Mouse (Mus musculus): ENCODE results near the gene Ripk1. TPM values are rescaled to one million over a fixed set of nuclear protein-coding genes. Genes with fewer than 3 reads are reported as not detected.

Ripk1 gene
- polyA plus RNA-seq (2015; fragmentation: Nextera tagmentation; extraction: Ambion mirVana) = 16.7 and 19.2 TPM in 2 replicates

- Histone ChIP-seq H3K4me2 (peak within 1 kb of the TSS; percentile 73), H3K27me3 (no peaks in the 10 kb centered on the region), H3K4me3 (peak within 1 kb of the TSS; percentile 100), H3K9ac (peak within 1 kb of the TSS; percentile 89), H3K36me3 (peaks cover 3% of the 10 kb centered on the region; the same call in 1 of the 2 replicates), H3K27ac (peak within 1 kb of the TSS; percentile 94), H3K9me3 (no peaks in the 10 kb centered on the region), H3K4me1 (peaks cover 6% of the 10 kb centered on the region)
- under 1% methylated on average over 90 of the region's 92 CpGs for WGBS
- peak; percentile 97 for ATAC-seq (ENCODE audit: insufficient number of reproducible peaks, low FRiP score, low TSS enrichment, low read depth)
Observed at GRCm38 (mm10) chr13:34002058-34003006, at the start of gene Ripk1, which contains the start of gene Serpinb6a. Ripk1 (plus strand) TSS chr13:34002363. Serpinb6a (minus strand) TSS chr13:34002794.

GRCm38 (mm10) chr13:33952947-33953346 is 49.2 kb upstream of the Ripk1 start:
- H3K4me2 ChIP-seq = no peak overlapping the region
- H3K9me3 ChIP-seq = no peaks in the 10 kb centered on the region
- ATAC-seq (ENCODE audit: insufficient number of reproducible peaks, low FRiP score, low TSS enrichment, low read depth) = no peak
- no peaks in the 10 kb centered on the region for H3K27me3 ChIP-seq
- no peak overlapping the region for H3K27ac ChIP-seq
- no peaks in the 10 kb centered on the region for H3K36me3 ChIP-seq
- no peak overlapping the region for H3K9ac ChIP-seq
- no peak overlapping the region for H3K4me3 ChIP-seq
- no peaks in the 10 kb centered on the region for H3K4me1 ChIP-seq
- 84% methylated on average over 2 of the region's 2 CpGs for WGBS

- Histone ChIP-seq H3K9me3 (no peaks in the 10 kb centered on the region), H3K4me2 (no peak overlapping the region), H3K27me3 (no peaks in the 10 kb centered on the region), H3K27ac (no peak overlapping the region), H3K4me3 (no peak overlapping the region), H3K4me1 (no peaks in the 10 kb centered on the region), H3K9ac (no peak overlapping the region), H3K36me3 (no peaks in the 10 kb centered on the region)
- 40% methylated on average over 6 of the region's 6 CpGs for WGBS
- no peak for ATAC-seq (ENCODE audit: insufficient number of reproducible peaks, low FRiP score, low TSS enrichment, low read depth)
Observed at GRCm38 (mm10) chr13:33956571-33957421, 45.4 kb upstream of the Ripk1 start.

- Histone ChIP-seq H3K27me3 (no peaks in the 10 kb centered on the region), H3K9ac (no peak overlapping the region), H3K27ac (no peak overlapping the region), H3K9me3 (no peaks in the 10 kb centered on the region), H3K4me3 (no peak overlapping the region), H3K36me3 (no peaks in the 10 kb centered on the region), H3K4me1 (no peaks in the 10 kb centered on the region), H3K4me2 (no peak overlapping the region)
- WGBS = 92% methylated on average over 2 of the region's 2 CpGs
- ATAC-seq (ENCODE audit: insufficient number of reproducible peaks, low FRiP score, low TSS enrichment, low read depth) = no peak
Observed at GRCm38 (mm10) chr13:33959771-33960170, 42.4 kb upstream of the Ripk1 start.

GRCm38 (mm10) chr13:33964206-33965046 is 37.7 kb upstream of the Ripk1 start, which contains the start of gene Nqo2:
Nqo2 (plus strand) TSS chr13:33964687.
- peak within 1 kb of the TSS; percentile 68 for H3K4me2 ChIP-seq
- ATAC-seq (ENCODE audit: insufficient number of reproducible peaks, low FRiP score, low TSS enrichment, low read depth) = peak; percentile 75; the same call in 1 of the 2 replicates
- H3K4me3 ChIP-seq = peak within 1 kb of the TSS; percentile 58
- H3K9me3 ChIP-seq = no peaks in the 10 kb centered on the region
- H3K27ac ChIP-seq = peak within 1 kb of the TSS; percentile 91
- no peaks in the 10 kb centered on the region for H3K36me3 ChIP-seq
- H3K9ac ChIP-seq = peak within 1 kb of the TSS; percentile 60
- peaks cover 5% of the 10 kb centered on the region; the same call in 1 of the 2 replicates for H3K4me1 ChIP-seq
- H3K27me3 ChIP-seq = no peaks in the 10 kb centered on the region
- WGBS = 3% methylated on average over 22 of the region's 22 CpGs

GRCm38 (mm10) chr13:33965056-33966024 is 36.8 kb upstream of the Ripk1 start:
- ATAC-seq (ENCODE audit: insufficient number of reproducible peaks, low FRiP score, low TSS enrichment, low read depth) = no peak
- WGBS = 19% methylated on average over 14 of the region's 14 CpGs
- Histone ChIP-seq H3K27me3 (no peaks in the 10 kb centered on the region), H3K4me1 (peaks cover 5% of the 10 kb centered on the region; the same call in 1 of the 2 replicates), H3K9ac (peak overlapping the region; percentile 60), H3K4me2 (peak overlapping the region; percentile 68), H3K36me3 (no peaks in the 10 kb centered on the region), H3K27ac (peak overlapping the region; percentile 91), H3K9me3 (no peaks in the 10 kb centered on the region), H3K4me3 (peak overlapping the region; percentile 58)

- Histone ChIP-seq H3K36me3 (no peaks in the 10 kb centered on the region), H3K4me2 (no peak overlapping the region), H3K27ac (no peak overlapping the region), H3K27me3 (no peaks in the 10 kb centered on the region), H3K4me3 (0 out of 2 replicates have a peak overlapping the region, but pooled peaks have one; percentile 58), H3K9me3 (no peaks in the 10 kb centered on the region), H3K9ac (no peak overlapping the region), H3K4me1 (peaks cover 5% of the 10 kb centered on the region; the same call in 1 of the 2 replicates)
- no peak for ATAC-seq (ENCODE audit: insufficient number of reproducible peaks, low FRiP score, low TSS enrichment, low read depth)
- WGBS = 73% methylated on average over 4 of the region's 4 CpGs
Observed at GRCm38 (mm10) chr13:33966025-33966412, 36.1 kb upstream of the Ripk1 start.

- no peak overlapping the region for H3K27ac ChIP-seq
- no peaks in the 10 kb centered on the region for H3K27me3 ChIP-seq
- no peak overlapping the region for H3K4me3 ChIP-seq
- H3K4me2 ChIP-seq = no peak overlapping the region
- H3K36me3 ChIP-seq = no peaks in the 10 kb centered on the region
- no peak for ATAC-seq (ENCODE audit: insufficient number of reproducible peaks, low FRiP score, low TSS enrichment, low read depth)
- H3K9ac ChIP-seq = no peak overlapping the region
- H3K9me3 ChIP-seq = no peaks in the 10 kb centered on the region
- peaks cover 5% of the 10 kb centered on the region; the same call in 1 of the 2 replicates for H3K4me1 ChIP-seq
Observed at GRCm38 (mm10) chr13:33966574-33966973, 35.6 kb upstream of the Ripk1 start.

GRCm38 (mm10) chr13:33989625-33990024 is 12.5 kb upstream of the Ripk1 start:
- ATAC-seq (ENCODE audit: insufficient number of reproducible peaks, low FRiP score, low TSS enrichment, low read depth) = no peak
- Histone ChIP-seq H3K27me3 (no peaks in the 10 kb centered on the region), H3K9me3 (no peaks in the 10 kb centered on the region), H3K4me1 (no peaks in the 10 kb centered on the region), H3K27ac (no peak overlapping the region), H3K9ac (no peak overlapping the region), H3K4me3 (no peak overlapping the region), H3K36me3 (peaks cover 8% of the 10 kb centered on the region; the same call in 1 of the 2 replicates), H3K4me2 (no peak overlapping the region)
- WGBS = 76% methylated on average over 5 of the region's 5 CpGs

- H3K9ac ChIP-seq = no peak overlapping the region
- H3K9me3 ChIP-seq = no peaks in the 10 kb centered on the region
- no peak for ATAC-seq (ENCODE audit: insufficient number of reproducible peaks, low FRiP score, low TSS enrichment, low read depth)
- H3K4me3 ChIP-seq = no peak overlapping the region
- no peak overlapping the region for H3K4me2 ChIP-seq
- H3K36me3 ChIP-seq = peaks cover 7% of the 10 kb centered on the region; the same call in 1 of the 2 replicates
- no peak overlapping the region for H3K27ac ChIP-seq
- 19% methylated on average over 1 of the region's 1 CpGs for WGBS
- H3K27me3 ChIP-seq = no peaks in the 10 kb centered on the region
- H3K4me1 ChIP-seq = no peaks in the 10 kb centered on the region
Observed at GRCm38 (mm10) chr13:33995197-33995596, 7.0 kb upstream of the Ripk1 start.

Data from limb, embryonic 15.5 days (tissue).